Mouse (Mus musculus): ENCODE data around the gene Trim27. TPM values are rescaled to one million over a fixed set of nuclear protein-coding genes. Genes with fewer than 3 reads are reported as not detected.

Trim27 gene
- polyA plus RNA-seq, 1 experiment from 2014 or later, result 109 TPM

DNA sequence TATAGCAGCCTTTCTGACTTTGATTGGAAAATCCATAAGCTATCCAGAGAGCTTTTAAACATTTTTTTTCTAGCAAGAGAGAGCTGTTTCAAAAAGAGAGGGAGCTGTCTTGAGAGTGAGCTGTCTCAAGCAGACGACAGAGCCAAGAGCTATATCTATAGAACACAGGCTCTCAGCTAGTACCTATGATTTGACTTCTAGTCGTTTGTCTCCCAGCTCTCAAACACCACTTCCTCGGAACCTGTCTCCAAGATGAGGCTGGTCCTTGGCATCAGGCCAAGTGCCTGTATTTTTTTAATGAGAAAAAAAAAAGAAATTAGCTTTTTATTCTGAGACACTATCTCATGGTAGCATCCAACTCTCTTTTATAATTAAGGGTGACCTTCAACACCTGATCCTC lies 46.8 kb downstream of the Trim27 start:
- Histone ChIP-seq H3K4me2 (no peak overlapping the region), H3K9ac (no peak overlapping the region), H3K4me3 (no peak overlapping the region), H3K36me3 (ENCODE audit: poor library complexity, severe bottlenecking) (no peaks in the 10 kb centered on the region), H3K27me3 (no peaks in the 10 kb centered on the region), H3K27ac (no peak overlapping the region), H3K4me1 (peaks cover 10% of the 10 kb centered on the region), H3K9me3 (replicated peaks) (no peaks in the 10 kb centered on the region)
- 44% methylated on average over 3 of the region's 3 CpGs for WGBS
- ATAC-seq, result no peak

DNA sequence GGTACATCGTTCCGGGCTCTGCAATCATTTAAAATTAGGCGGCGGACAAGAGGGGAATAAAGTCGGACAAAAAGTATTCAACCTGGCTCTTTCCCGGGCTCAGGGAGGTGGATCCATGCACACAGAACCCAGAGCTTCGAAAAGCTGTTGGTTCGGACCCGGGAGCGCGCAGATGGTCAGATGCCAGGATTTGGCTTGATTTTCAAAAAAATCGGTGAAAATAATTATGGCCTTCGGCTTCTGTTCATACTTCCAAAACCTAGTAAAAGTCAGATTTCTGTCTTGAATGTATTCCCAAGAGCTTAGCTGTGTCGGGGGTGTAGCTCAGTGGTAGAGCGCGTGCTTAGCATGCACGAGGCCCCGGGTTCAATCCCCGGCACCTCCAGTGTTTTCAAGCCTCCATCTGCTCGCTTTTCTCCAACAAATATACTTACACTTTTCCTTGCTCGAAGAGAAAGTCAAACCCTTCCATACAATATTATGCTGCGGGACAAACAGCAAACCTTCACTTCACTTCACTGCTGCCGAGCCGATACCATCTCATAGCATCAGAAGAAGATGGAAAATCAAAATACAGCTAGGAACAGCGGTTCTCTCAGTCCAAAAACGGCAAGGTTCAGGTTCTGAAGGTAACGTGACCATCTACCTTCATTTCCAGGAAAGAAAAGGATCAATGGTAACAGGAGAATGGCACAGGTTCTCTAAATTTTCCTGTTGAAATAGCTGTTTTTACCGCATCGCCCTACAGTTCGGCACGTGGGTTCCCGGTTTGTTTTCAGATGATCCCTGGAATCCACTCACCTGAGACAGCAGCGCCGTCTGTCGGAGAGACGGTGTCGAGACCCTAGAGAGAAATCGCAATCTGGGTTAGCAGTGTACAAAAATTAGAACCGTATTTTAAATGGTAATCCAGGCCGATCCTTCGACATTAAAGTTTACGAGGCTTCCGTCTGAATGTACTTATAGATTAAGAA lies 54.8 kb downstream of the Trim27 start:
- under 1% methylated on average over 43 of the region's 43 CpGs for WGBS
- Histone ChIP-seq H3K27me3 (no peaks in the 10 kb centered on the region), H3K9ac (peak overlapping the region; percentile 61), H3K36me3 (ENCODE audit: poor library complexity, severe bottlenecking) (no peaks in the 10 kb centered on the region), H3K9me3 (replicated peaks) (no peaks in the 10 kb centered on the region), H3K27ac (no peak overlapping the region), H3K4me2 (peak overlapping the region; percentile 67), H3K4me3 (peak overlapping the region; percentile 50), H3K4me1 (0 out of 2 replicates have a peak, but pooled peaks cover 5% of the 10 kb centered on the region)
- peak; percentile 98 for ATAC-seq

DNA sequence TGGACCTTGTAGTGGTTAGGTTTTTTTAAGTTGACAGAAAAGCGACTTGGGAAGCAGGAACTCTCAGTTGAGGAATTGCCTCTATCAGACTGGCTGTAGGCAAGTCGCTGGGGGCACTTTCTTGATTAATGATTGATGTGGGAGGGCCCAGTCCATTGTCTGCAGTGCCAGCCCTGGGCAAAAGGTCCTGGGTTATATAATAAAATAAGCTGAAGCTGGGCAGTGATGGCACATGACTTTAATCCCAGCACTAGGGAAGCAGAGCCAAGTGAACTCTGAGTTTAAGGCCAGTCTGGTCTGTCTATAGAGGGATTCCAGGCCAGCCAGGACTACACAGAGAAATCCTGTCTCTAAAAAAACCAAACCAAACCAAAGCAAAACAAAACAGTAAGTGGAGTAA lies 57.5 kb downstream of the Trim27 start:
- 0 out of 2 replicates have a peak, but pooled peaks cover 5% of the 10 kb centered on the region for H3K4me1 ChIP-seq
- no peaks in the 10 kb centered on the region for H3K9me3 ChIP-seq (replicated peaks)
- H3K27ac ChIP-seq, result no peak overlapping the region
- no peaks in the 10 kb centered on the region for H3K36me3 ChIP-seq (ENCODE audit: poor library complexity, severe bottlenecking)
- no peak for ATAC-seq
- WGBS, result 77% methylated on average over 2 of the region's 2 CpGs
- no peak overlapping the region for H3K4me2 ChIP-seq
- 0 out of 2 replicates have a peak, but pooled peaks cover under 1% of the 10 kb centered on the region for H3K27me3 ChIP-seq
- H3K9ac ChIP-seq, result no peak overlapping the region
- H3K4me3 ChIP-seq, result no peak overlapping the region

DNA sequence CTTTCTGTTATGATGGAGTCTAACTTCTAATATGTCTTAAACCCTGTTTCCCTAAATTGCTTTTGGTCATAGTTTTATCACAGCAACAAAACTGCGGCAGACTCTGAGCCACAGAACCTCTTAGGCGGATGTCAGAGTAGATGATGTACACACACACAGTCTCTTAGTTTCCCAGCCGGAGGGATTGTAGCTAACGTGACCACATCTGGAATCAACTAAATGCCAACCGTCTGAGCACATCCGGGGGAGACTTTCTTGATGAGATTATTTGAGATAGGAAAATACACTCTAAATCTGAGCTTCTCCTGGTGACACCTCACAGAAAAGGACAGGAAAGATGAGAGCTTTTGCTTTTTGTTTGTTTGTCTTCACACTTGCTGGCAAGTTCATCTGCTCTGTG lies 57.9 kb downstream of the Trim27 start:
- Histone ChIP-seq H3K9ac (no peak overlapping the region), H3K9me3 (replicated peaks) (no peaks in the 10 kb centered on the region), H3K36me3 (ENCODE audit: poor library complexity, severe bottlenecking) (no peaks in the 10 kb centered on the region), H3K4me1 (0 out of 2 replicates have a peak, but pooled peaks cover 5% of the 10 kb centered on the region), H3K4me3 (no peak overlapping the region), H3K27ac (no peak overlapping the region), H3K4me2 (no peak overlapping the region), H3K27me3 (peaks cover 4% of the 10 kb centered on the region; the same call in 1 of the 2 replicates)
- WGBS, result 93% methylated on average over 6 of the region's 6 CpGs
- ATAC-seq, result no peak

DNA sequence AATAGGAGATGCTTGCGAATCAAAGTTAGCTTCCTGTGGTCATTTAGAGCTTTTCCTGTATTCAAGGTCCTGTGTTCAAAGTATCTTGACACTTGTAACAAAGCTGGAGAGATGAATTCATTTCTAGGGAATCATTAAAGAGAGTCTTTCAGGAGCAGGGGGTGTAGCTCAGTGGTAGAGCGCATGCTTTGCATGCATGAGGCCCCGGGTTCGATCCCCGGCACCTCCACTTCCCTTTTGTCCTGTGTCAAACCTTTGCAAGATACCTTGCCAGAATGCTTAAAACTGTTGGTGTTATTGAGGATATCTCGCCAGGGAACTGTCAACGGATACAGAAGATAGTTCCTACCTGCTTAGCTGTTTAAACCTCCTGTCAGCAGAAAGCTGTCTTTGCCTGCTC lies 61.5 kb downstream of the Trim27 start:
- no peak for ATAC-seq
- no peak overlapping the region for H3K27ac ChIP-seq

DNA sequence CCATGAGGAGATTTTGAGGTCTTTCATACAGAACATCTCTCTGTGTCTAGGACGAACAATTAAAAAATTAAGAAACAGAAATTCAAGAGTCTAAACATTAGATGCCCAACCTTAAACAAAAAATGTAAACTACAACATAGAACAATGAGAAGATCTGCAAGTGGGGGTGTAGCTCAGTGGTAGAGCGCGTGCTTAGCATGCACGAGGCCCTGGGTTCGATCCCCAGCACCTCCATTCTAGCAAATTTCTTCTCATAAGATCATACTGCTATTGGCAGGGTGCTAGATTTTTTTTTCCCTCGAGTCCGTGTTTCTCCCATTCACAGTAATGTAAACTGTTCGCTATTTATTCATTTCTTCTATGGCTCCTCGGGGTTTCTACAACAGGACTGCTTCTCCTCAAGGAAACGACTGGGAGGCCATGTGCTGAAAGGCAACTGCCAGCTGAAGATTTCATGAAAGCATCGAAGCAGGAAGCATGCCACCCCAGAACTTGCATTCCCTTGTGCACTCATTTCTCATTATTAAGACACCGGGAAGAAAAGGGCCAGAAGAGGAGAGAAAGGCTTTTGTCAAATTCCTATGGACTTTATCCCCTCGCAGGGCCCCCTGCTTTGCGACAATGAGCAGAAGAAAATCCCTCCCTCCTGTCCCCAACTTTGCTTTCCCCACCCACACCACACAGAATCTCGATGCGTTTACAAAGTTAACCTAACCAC lies 63.3 kb downstream of the Trim27 start:
- Histone ChIP-seq H3K4me3 (no peak overlapping the region), H3K36me3 (ENCODE audit: poor library complexity, severe bottlenecking) (no peaks in the 10 kb centered on the region), H3K27ac (no peak overlapping the region), H3K27me3 (peaks cover 31% of the 10 kb centered on the region), H3K4me1 (peaks cover 5% of the 10 kb centered on the region; the same call in 1 of the 2 replicates), H3K4me2 (peak overlapping the region; percentile 31), H3K9ac (no peak overlapping the region), H3K9me3 (replicated peaks) (no peaks in the 10 kb centered on the region)
- 6% methylated on average over 16 of the region's 16 CpGs for WGBS
- no peak for ATAC-seq

More for the DNA sequence above, 61.5 kb downstream of the Trim27 start:
- 12% methylated on average over 7 of the region's 7 CpGs for WGBS
- Histone ChIP-seq H3K4me1 (peaks cover 5% of the 10 kb centered on the region; the same call in 1 of the 2 replicates), H3K4me3 (no peak overlapping the region), H3K9ac (no peak overlapping the region), H3K9me3 (replicated peaks) (no peaks in the 10 kb centered on the region), H3K27me3 (peaks cover 27% of the 10 kb centered on the region), H3K36me3 (ENCODE audit: poor library complexity, severe bottlenecking) (no peaks in the 10 kb centered on the region), H3K4me2 (no peak overlapping the region)

DNA sequence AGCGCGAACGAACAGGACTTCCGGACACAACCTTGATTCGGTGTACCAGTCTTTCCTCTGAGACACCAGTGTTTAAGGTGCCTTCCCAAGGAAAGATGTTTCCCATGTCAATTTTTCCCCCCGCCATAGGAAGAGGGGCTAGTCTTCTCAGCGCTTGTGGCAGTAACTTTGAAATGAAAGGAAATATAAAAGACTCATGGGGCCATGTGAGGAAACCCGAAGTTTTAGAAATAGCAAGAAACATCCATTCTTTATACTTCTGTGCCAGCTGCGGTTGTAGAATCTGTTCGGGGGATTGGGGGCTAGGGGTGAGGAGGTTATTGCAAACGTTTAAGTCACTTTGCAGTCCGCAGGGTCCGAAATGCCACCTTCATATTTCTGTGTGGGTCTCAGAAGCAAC lies 64.0 kb downstream of the Trim27 start:
- Histone ChIP-seq H3K27ac (no peak overlapping the region), H3K4me3 (no peak overlapping the region; the same call in 1 of the 2 replicates), H3K36me3 (ENCODE audit: poor library complexity, severe bottlenecking) (no peaks in the 10 kb centered on the region), H3K9me3 (replicated peaks) (no peaks in the 10 kb centered on the region), H3K9ac (no peak overlapping the region), H3K4me1 (peaks cover 5% of the 10 kb centered on the region; the same call in 1 of the 2 replicates), H3K4me2 (peak overlapping the region; percentile 31), H3K27me3 (peaks cover 31% of the 10 kb centered on the region)
- ATAC-seq, result no peak
- WGBS, result 17% methylated on average over 13 of the region's 13 CpGs

DNA sequence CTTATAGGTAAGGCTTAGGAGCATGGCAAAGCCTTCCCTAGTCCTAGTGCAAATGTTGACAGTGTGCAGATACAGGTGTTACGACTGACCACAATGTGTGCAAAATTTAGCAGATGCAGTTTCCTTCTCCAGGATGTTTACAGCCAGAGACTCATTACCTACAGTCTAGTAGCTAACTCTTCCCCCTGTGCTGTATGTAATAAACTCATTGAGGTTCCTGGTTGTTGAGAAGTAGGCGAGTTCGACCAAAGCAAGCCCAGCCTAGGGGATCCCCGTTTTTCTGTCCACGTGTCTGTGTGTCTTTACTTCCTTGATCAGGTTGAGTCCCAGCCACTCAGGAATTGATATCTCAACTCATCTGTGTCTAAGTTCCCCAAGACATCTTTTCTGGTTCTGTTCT lies 64.8 kb downstream of the Trim27 start:
- Histone ChIP-seq H3K4me1 (peaks cover 5% of the 10 kb centered on the region; the same call in 1 of the 2 replicates), H3K36me3 (ENCODE audit: poor library complexity, severe bottlenecking) (no peaks in the 10 kb centered on the region), H3K27ac (no peak overlapping the region), H3K27me3 (peaks cover 31% of the 10 kb centered on the region), H3K4me3 (no peak overlapping the region), H3K9me3 (replicated peaks) (no peaks in the 10 kb centered on the region), H3K4me2 (no peak overlapping the region), H3K9ac (no peak overlapping the region)
- WGBS, result 93% methylated on average over 5 of the region's 5 CpGs
- no peak for ATAC-seq

Other genes with a start within 250 kb of the Trim27 start
- not detected in 2 replicates for gene Olfr1370, start 104.5 kb upstream of the Trim27 start, polyA plus RNA-seq (2015; fragmentation: Nextera tagmentation; extraction: Ambion mirVana)
- gene Olfr1369-ps1, start 68.0 kb upstream of the Trim27 start, polyA plus RNA-seq (2015; fragmentation: Nextera tagmentation; extraction: Ambion mirVana), result 0.05 TPM in 2 replicates
- not detected in 2 replicates for gene Olfr263, start 49.8 kb upstream of the Trim27 start, polyA plus RNA-seq (2015; fragmentation: Nextera tagmentation; extraction: Ambion mirVana)
- not detected in 2 replicates for gene Olfr1368, start 33.6 kb upstream of the Trim27 start, polyA plus RNA-seq (2015; fragmentation: Nextera tagmentation; extraction: Ambion mirVana)
- not detected in 2 replicates for gene Gpx5, start 113.3 kb downstream of the Trim27 start, polyA plus RNA-seq (2015; fragmentation: Nextera tagmentation; extraction: Ambion mirVana)
- gene Gpx6, start 132.7 kb downstream of the Trim27 start, polyA plus RNA-seq (2015; fragmentation: Nextera tagmentation; extraction: Ambion mirVana), result not detected in 2 replicates
- gene Olfr1367, start 167.5 kb downstream of the Trim27 start, polyA plus RNA-seq (2015; fragmentation: Nextera tagmentation; extraction: Ambion mirVana), result not detected in 2 replicates
- 16.4 and 18.1 TPM in 2 replicates for gene Zscan12, start 183.4 kb downstream of the Trim27 start, polyA plus RNA-seq (2015; fragmentation: Nextera tagmentation; extraction: Ambion mirVana)
- 97.9 and 98.4 TPM in 2 replicates for gene Zkscan3, start 223.3 kb downstream of the Trim27 start, polyA plus RNA-seq (2015; fragmentation: Nextera tagmentation; extraction: Ambion mirVana)

Measured in forebrain, embryonic 13.5 days (tissue).